Mouse (Mus musculus): ENCODE results near the gene Bhlhe23.

GRCm38 (mm10) chr2:180791674-180792073 lies 15.0 kb upstream of the Bhlhe23 start:
- no peak for TF ChIP-seq ZNF384 (IDR thresholded peaks at IDR 0.05; ENCODE audit: low read depth, low read length)
- no peak for TF ChIP-seq MAFK (IDR thresholded peaks at IDR 0.05; ENCODE audit: insufficient read depth, low read depth, low read length)
- TF ChIP-seq HCFC1 (IDR thresholded peaks at IDR 0.05; ENCODE audit: borderline replicate concordance, insufficient read depth, low read length), result no peak

Measured in ES-E14 (cell line).